Mouse (Mus musculus) ES-Bruce4 (cell line): ENCODE measurements at regions not wholly inside any gene's neighbourhood (a gene's known extent, or its start where the extent isn't known, plus 50 kb on each side); places are given as distances from the start of the nearest gene placed in this dataset.

ENCODE experiments used
- CTCF ChIP-seq: IDR thresholded peaks from one replicate; pipeline ENCODE4 v1.8.1; 2011; ENCODE audit warnings: low read depth, low read length
- EP300 ChIP-seq: IDR thresholded peaks from 2 replicates; pipeline ENCODE4 v1.6.1; 2011; ENCODE audit warnings: low read depth, low read length; ENCODE audit not compliant: insufficient read depth
- POLR2A ChIP-seq: IDR thresholded peaks from one replicate; pipeline ENCODE4 v1.8.1; 2011; ENCODE audit warnings: low read length; ENCODE audit not compliant: insufficient read depth

DNA sequence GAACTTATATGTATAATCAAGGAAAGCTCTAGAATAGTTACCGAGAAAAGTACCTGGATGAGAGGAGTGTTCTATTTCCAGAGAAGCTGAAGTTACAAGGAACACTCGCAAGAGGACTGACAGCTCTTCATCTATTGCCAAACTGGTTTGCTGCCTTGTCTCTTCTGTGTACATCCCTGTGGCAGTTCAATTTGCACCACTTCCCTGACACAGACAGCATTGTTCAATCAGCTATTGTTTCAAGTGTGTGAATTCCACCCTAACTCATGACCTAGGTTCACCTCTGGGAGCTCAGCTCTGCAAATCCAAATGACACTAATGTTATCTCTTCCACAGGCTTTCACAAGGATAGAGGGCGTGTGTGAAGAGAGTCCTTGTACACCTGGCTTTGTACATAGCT lies 112.2 kb upstream of the Arntl start:
- TF ChIP-seq CTCF = no peak
- no peak for TF ChIP-seq POLR2A
- no peak for TF ChIP-seq EP300
